Mouse (Mus musculus) liver, embryonic 14 days (tissue): ENCODE data around the gene Kcna6. TPM values are rescaled to one million over a fixed set of nuclear protein-coding genes. Genes with fewer than 3 reads are reported as not detected.

Experiments used
- polyA plus RNA-seq: library from polyadenylated mRNA; depleted of rRNA; stranded (reverse); fragments of >200 nt; gene quantifications from 2 replicates; pipeline ENCODE4 v1.2.3, GENCODE M21; 2012; rRNA removed

Gene Kcna6
- 0.05 and 0.09 TPM in 2 replicates for polyA plus RNA-seq

DNA sequence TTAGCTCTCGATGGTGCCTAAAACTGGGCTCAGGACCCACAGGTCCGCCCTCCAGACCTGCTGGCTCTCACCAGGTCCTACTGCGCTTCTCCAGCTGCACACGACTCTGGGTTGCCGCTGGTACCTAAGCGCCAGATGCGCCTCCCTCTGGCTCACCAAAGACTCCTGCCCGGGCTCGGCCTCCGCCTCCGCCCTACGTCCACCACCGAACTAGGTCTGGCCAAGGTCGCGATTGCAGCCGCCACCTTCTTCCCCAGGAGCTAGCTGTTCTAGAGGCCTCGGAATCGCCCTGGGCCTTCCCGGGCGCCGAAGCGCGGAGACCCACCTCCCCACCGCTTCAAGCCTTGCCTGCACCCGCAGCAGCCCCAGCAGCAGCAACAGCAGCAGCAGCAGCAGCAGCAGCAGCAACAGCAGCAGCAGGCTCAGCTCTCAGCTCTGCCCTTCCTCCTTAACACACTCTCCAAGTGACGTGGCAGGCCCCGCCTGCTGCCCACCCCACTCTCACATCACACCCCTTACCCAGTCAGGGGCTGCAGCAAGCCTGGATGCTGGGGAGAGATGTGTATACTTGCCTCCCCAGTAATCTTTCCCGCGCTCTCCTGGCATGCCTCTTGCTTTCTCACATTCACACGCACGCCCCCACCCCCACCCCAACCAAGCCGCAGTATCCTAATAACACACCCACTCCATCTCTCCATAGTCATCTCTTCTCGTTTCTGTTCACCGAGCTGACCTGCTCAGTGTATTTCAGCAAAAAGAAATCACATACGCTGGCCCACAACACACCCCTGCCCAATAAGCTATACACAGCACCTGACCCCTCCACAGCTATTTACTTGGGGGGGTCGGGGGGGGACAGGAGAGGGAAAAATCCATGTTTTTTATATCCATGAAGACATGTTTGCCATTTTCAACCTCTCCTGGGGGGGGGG is at the start of gene Kcna6:
Gene Kcna6 (minus strand): TSS at position 464 of the 932 bp plus-strand sequence.

Other genes starting within 250 kb of the Kcna6 start
- gene Kcna5, start 205.3 kb downstream of the Kcna6 start, polyA plus RNA-seq: 0.03 and 0.06 TPM in 2 replicates
- gene Kcna1, start 94.3 kb downstream of the Kcna6 start, polyA plus RNA-seq: 0.01 TPM in 2 replicates
- 63.0 and 70.2 TPM in 2 replicates for gene Ndufa9, start 108.5 kb upstream of the Kcna6 start, polyA plus RNA-seq
- gene Akap3, start 112.4 kb upstream of the Kcna6 start, polyA plus RNA-seq: 0.02 and 0.03 TPM in 2 replicates
- 0.05 and 0.07 TPM in 2 replicates for gene Dyrk4, start 181.2 kb upstream of the Kcna6 start, polyA plus RNA-seq
- gene Rad51ap1, start 198.9 kb upstream of the Kcna6 start, polyA plus RNA-seq: 44.1 and 44.8 TPM in 2 replicates
- gene D6Wsu163e, start 199.3 kb upstream of the Kcna6 start, polyA plus RNA-seq: 9.3 and 11.1 TPM in 2 replicates